Mouse (Mus musculus) brain, embryonic 14.5 days (tissue): ENCODE data around the gene Fads6.

Experiments
- CTCF ChIP-seq: fragments of 200-500 bp; IDR thresholded peaks from 2 replicates; pipeline ENCODE4 v1.5.1; 2012; ENCODE audit warnings: inconsistent platforms, mild to moderate bottlenecking, moderate library complexity, borderline replicate concordance; ENCODE audit not compliant: insufficient read depth, insufficient read length; ENCODE audit errors: extremely low read depth
- POLR2A ChIP-seq: fragments of 200-500 bp; IDR thresholded peaks from 2 replicates; pipeline ENCODE4 v1.6.1; 2012; ENCODE audit warnings: mild to moderate bottlenecking, inconsistent platforms, borderline replicate concordance; ENCODE audit not compliant: poor library complexity, insufficient read depth, insufficient read length, severe bottlenecking; ENCODE audit errors: extremely low read depth

GRCm38 (mm10) chr11:115276780-115277603 is 20.5 kb downstream of the Fads6 start, which contains the start of gene Fdxr:
- peak; percentile 73; the same call in 1 of the 2 replicates for TF ChIP-seq POLR2A
- TF ChIP-seq CTCF, result no peak
